Mouse (Mus musculus): ENCODE results near the gene Retnlg. TPM values are rescaled to one million over a fixed set of nuclear protein-coding genes. Genes with fewer than 3 reads are reported as not detected.

Gene Retnlg
- polyA plus RNA-seq, 1 experiment from 2014 or later = not detected

Other genes with a start within 250 kb of the Retnlg start
- gene Trat1, start 100.6 kb upstream of the Retnlg start, polyA plus RNA-seq (2014; fragmentation: Nextera tagmentation; extraction: Ambion mirVana) = not detected in 2 replicates
- gene Retnlb, start 55.8 kb upstream of the Retnlg start, polyA plus RNA-seq (2014; fragmentation: Nextera tagmentation; extraction: Ambion mirVana) = not detected in 2 replicates
- gene Retnla, start 30.1 kb upstream of the Retnlg start, polyA plus RNA-seq (2014; fragmentation: Nextera tagmentation; extraction: Ambion mirVana) = not detected in 2 replicates
- gene Dzip3, start 121.5 kb downstream of the Retnlg start, polyA plus RNA-seq (2014; fragmentation: Nextera tagmentation; extraction: Ambion mirVana) = 27.6 and 34.2 TPM in 2 replicates
- 27.2 and 33.8 TPM in 2 replicates for gene Cip2a, start 121.6 kb downstream of the Retnlg start, polyA plus RNA-seq (2014; fragmentation: Nextera tagmentation; extraction: Ambion mirVana)
- gene Myh15, start 184.9 kb downstream of the Retnlg start, polyA plus RNA-seq (2014; fragmentation: Nextera tagmentation; extraction: Ambion mirVana) = not detected in 2 replicates

All from intestine, embryonic 14.5 days (tissue).